Mouse (Mus musculus) erythroblast, embryonic 14.5 days (primary cell): ENCODE data around the gene Olfr878.

ENCODE experiments used
- GATA1 ChIP-seq: IDR thresholded peaks from 2 replicates; pipeline ENCODE4 v1.6.1; 2012; ENCODE audit warnings: low read length, inconsistent platforms, mixed read lengths
- TAL1 ChIP-seq: IDR thresholded peaks from 3 replicates; pipeline ENCODE4 v1.6.1; 2012; ENCODE audit warnings: low read length, inconsistent platforms, mixed read lengths

DNA sequence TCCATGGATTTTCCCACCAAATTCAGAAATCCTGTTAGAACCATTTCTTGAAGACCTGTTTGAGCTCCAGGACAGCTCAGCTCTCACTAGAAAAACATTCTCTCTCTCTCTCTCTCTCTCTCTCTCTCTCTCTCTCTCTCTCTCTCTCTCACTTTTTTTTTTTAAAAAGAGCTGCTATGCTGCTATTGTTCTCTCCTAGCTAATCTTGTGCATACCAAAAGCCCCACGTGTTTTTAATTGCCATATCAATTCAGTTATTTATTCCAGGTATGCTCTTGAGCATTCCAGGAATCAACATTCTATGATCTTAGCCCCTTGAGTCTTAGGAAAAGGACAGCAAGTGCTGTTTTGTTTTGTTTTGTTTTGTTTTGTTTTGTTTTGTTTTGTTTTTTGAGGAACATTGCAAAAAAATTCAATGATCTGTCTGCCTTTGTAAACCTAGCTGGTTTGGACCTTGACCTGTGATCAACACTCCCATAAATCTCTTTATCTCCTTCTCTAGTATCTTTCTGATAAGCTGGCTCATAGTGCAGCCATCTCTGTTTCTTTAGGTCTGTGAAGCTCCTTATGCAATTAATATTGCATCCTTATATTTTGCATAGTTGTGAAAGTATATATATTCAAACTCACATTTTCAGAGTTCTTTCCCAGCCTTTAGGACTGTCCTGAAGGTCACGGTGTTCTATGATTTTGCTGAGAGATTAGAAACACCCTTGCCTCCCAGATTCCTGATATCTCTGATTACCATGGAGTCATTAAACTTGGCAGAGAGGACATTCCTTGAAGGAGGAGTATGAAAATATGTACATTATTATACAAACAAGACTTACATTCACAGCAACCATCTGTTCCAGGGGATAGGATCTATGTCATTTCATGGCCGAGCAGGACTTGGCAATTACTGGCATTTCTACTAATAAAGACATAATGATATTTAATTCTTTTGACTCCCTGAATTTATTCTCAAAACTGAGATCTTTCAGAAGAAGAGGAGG lies 8.7 kb downstream of the Olfr878 start:
- TF ChIP-seq GATA1 (no peak), TAL1 (no peak)
